Mouse (Mus musculus) lung, adult 2 months (tissue): Measurements from ENCODE around the gene Abcc2.

ENCODE experiments used
- CTCF ChIP-seq: fragments of 200-500 bp; IDR thresholded peaks from 2 replicates; pipeline ENCODE4 v1.5.1; 2011; ENCODE audit warnings: mild to moderate bottlenecking, low read length, control low read depth; ENCODE audit not compliant: insufficient read depth
- POLR2A ChIP-seq: fragments of 200-500 bp; IDR thresholded peaks from 2 replicates; pipeline ENCODE4 v1.6.1; 2011; ENCODE audit warnings: low read depth, mild to moderate bottlenecking, control low read depth, low read length, borderline replicate concordance; ENCODE audit errors: extremely low read depth

DNA sequence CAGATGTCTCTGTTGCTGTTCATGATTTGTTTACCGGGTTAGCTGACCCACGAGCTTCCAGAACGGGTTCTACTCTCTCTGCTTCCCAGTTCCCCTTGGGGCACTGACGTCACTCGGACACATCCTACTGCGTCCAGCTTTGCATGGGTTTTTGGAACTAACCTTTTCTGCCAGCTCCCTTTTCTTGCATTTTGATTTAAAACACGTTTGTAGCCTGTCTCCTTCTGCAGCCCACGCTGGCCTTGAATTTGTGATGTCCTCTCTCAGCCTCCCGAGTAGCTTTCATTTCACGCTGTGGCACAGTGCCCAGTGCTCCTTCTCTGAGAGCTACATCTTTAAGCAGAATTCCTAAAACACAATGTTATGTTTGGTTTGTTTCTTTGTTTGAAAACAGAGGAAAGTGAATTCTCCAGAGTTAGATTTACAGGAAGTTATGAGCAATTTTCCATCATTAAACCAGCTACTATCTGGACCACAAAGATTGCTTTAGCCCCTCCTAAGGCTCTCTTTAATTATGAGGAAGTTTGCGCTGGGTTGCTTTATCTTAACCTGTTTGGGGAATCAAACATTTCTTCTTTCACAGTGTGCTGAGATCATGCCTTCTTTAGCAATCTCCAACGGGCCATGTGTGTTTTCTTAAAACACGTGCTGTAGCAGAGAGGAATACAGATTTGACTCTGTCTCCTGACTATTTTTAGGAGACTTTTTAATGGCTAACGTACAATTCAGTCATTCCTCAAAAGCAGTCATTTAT lies 33.8 kb downstream of the Abcc2 start:
- TF ChIP-seq CTCF (no peak), POLR2A (no peak)
